Mouse (Mus musculus): ENCODE results near the gene Tfg. TPM values are rescaled to one million over a fixed set of nuclear protein-coding genes. Genes with fewer than 3 reads are reported as not detected.

Gene Tfg
- total RNA-seq (2021) = 10 to 100 TPM; 59.9 to 76.9 TPM
- 106 and 121 TPM in 2 replicates for polyA plus RNA-seq (2012; rRNA removed)
- long read RNA-seq, transcript Tfg-201 (8 exons, 1,945 nt) = major isoform, 38 of 55 reads
- long read RNA-seq, partial matches to known transcripts = 0 of 55 reads
- long read RNA-seq, other reads (novel, unspliced or antisense) = 17 of 55 reads

- peak; percentile 99 for DNase-seq
These were observed at the start of gene Tfg for GRCm38 (mm10) chr16:56717224-56718200. Gene Tfg (minus strand): TSS chr16:56717450.

- DNase-seq = no peak
These were observed 11.8 kb upstream of the Tfg start for GRCm38 (mm10) chr16:56729060-56729459.

GRCm38 (mm10) chr16:56724927-56725326 lies 7.7 kb upstream of the Tfg start:
- DNase-seq = no peak

- DNase-seq = no peak
These were observed 5.1 kb upstream of the Tfg start for GRCm38 (mm10) chr16:56722357-56722756.

- no peak for DNase-seq
These were observed 1.8 kb upstream of the Tfg start for GRCm38 (mm10) chr16:56719031-56719430.

- DNase-seq = no peak
These were observed 582 bp downstream of the Tfg start for GRCm38 (mm10) chr16:56716557-56717179.

- no peak for DNase-seq
These were observed 1.6 kb downstream of the Tfg start for GRCm38 (mm10) chr16:56715608-56716007.

- no peak for DNase-seq
These were observed 7.2 kb downstream of the Tfg start for GRCm38 (mm10) chr16:56710071-56710470.

- no peak for DNase-seq
These were observed 11.5 kb downstream of the Tfg start for GRCm38 (mm10) chr16:56705731-56706130.

- no peak for DNase-seq
These were observed 16.4 kb downstream of the Tfg start for GRCm38 (mm10) chr16:56700898-56701297.

GRCm38 (mm10) chr16:56696448-56696847 lies 20.8 kb downstream of the Tfg start:
- no peak for DNase-seq

GRCm38 (mm10) chr16:56690715-56691114 lies 26.5 kb downstream of the Tfg start:
- no peak for DNase-seq

GRCm38 (mm10) chr16:56686747-56687146 lies 30.5 kb downstream of the Tfg start:
- no peak for DNase-seq

- no peak for DNase-seq
These were observed 36.1 kb downstream of the Tfg start for GRCm38 (mm10) chr16:56681010-56681645.

GRCm38 (mm10) chr16:56677146-56677545 lies 40.1 kb downstream of the Tfg start:
- peak; percentile 10 for DNase-seq

- no peak for DNase-seq
These were observed 43.8 kb downstream of the Tfg start for GRCm38 (mm10) chr16:56673420-56673819.

GRCm38 (mm10) chr16:56670941-56671340 lies 46.3 kb downstream of the Tfg start:
- peak; percentile 10 for DNase-seq

GRCm38 (mm10) chr16:56669520-56669919 lies 47.7 kb downstream of the Tfg start:
- no peak for DNase-seq

- no peak for DNase-seq
These were observed 58.4 kb downstream of the Tfg start for GRCm38 (mm10) chr16:56658866-56659265.

GRCm38 (mm10) chr16:56655193-56655910 lies 61.9 kb downstream of the Tfg start:
- no peak for DNase-seq

GRCm38 (mm10) chr16:56646382-56647172 lies 70.7 kb downstream of the Tfg start:
- no peak for DNase-seq
